Mouse (Mus musculus) leukemia stem cell, adult 10-12 weeks (primary cell): Measurements from ENCODE around the gene Apol7e. TPM values are rescaled to one million over a fixed set of nuclear protein-coding genes. Genes with fewer than 3 reads are reported as not detected.

Source experiments
- polyA plus RNA-seq: library from polyadenylated mRNA; stranded (reverse); fragments of >175 nt; gene quantifications from 2 replicates; pipeline ENCODE4 v1.2.3, GENCODE M21; 2012; ENCODE audit warnings: low replicate concordance

The Apol7e gene
- polyA plus RNA-seq: not detected in 2 replicates

GRCm38 (mm10) chr15:77698656-77699055 is at the start of gene Apol7e:
Gene Apol7e (plus strand): TSS chr15:77698857.

GRCm38 (mm10) chr15:77728739-77729138 is 30.1 kb downstream of the Apol7e start, which contains the start of gene Apol9b:
Gene Apol9b (plus strand): TSS chr15:77729039.

GRCm38 (mm10) chr15:77756848-77757247 is 58.2 kb downstream of the Apol7e start, which contains the start of gene Apol8:
Gene Apol8 (minus strand): TSS chr15:77757003.

Other genes starting within 250 kb of the Apol7e start
- gene Apol10a, start 221.8 kb upstream of the Apol7e start, polyA plus RNA-seq: 0.06 and 0.16 TPM in 2 replicates
- gene Apol11a, start 190.6 kb upstream of the Apol7e start, polyA plus RNA-seq: not detected in 2 replicates
- gene Apol7c, start 165.5 kb upstream of the Apol7e start, polyA plus RNA-seq: not detected in 2 replicates
- not detected in 2 replicates for gene 1700025B11Rik, start 137.0 kb upstream of the Apol7e start, polyA plus RNA-seq
- gene Apol10b, start 102.7 kb upstream of the Apol7e start, polyA plus RNA-seq: 0.07 TPM in 1 of 2 replicates, not detected in the other
- not detected in 2 replicates for gene Gm36245, start 99.6 kb upstream of the Apol7e start, polyA plus RNA-seq
- gene Apol11b, start 55.6 kb upstream of the Apol7e start, polyA plus RNA-seq: 2.8 and 4.6 TPM in 2 replicates
- 0.60 and 0.71 TPM in 2 replicates for gene Apol9b, start 30.2 kb downstream of the Apol7e start, polyA plus RNA-seq
- gene Apol8, start 58.1 kb downstream of the Apol7e start, polyA plus RNA-seq: 3.9 and 21.4 TPM in 2 replicates
- 168 and 184 TPM in 2 replicates for gene Myh9, start 143.3 kb downstream of the Apol7e start, polyA plus RNA-seq
- gene Txn2, start 230.1 kb downstream of the Apol7e start, polyA plus RNA-seq: 610 and 613 TPM in 2 replicates